Mouse (Mus musculus) midbrain, embryonic 15.5 days (tissue): ENCODE results near the gene Arhgef40. TPM values are rescaled to one million over a fixed set of nuclear protein-coding genes. Genes with fewer than 3 reads are reported as not detected.

Experiments used
- ATAC-seq: fragments of 200-750 bp; cut with Nextera tagmentation; replicated peaks from 2 replicates; pipeline ENCODE4 v1.8.0; 2017; ENCODE audit warnings: moderate TSS enrichment
- H3K27ac ChIP-seq: fragments of 300-500 bp; sonication (generic); 2 replicates; pipeline ENCODE4 v1.5.1; 2015; ENCODE audit warnings: mild to moderate bottlenecking, inconsistent platforms
- H3K27me3 ChIP-seq: fragments of 300-500 bp; sonication (generic); replicated peaks from 2 replicates; pipeline ENCODE4 v1.6.1; 2015; ENCODE audit warnings: inconsistent platforms
- H3K36me3 ChIP-seq: fragments of 300-500 bp; sonication (generic); replicated peaks from 2 replicates; pipeline ENCODE4 v1.6.1; 2015; ENCODE audit warnings: inconsistent platforms
- H3K4me1 ChIP-seq: fragments of 300-500 bp; sonication (generic); 2 replicates; pipeline ENCODE4 v1.6.1; 2015; ENCODE audit warnings: inconsistent platforms
- H3K4me2 ChIP-seq: fragments of 300-500 bp; sonication (generic); 2 replicates; pipeline ENCODE4 v1.6.1; 2015; ENCODE audit warnings: inconsistent platforms, mild to moderate bottlenecking, moderate library complexity
- H3K4me3 ChIP-seq: fragments of 300-500 bp; sonication (generic); 2 replicates; pipeline ENCODE4 v1.5.1; 2015; ENCODE audit warnings: mild to moderate bottlenecking, inconsistent platforms
- H3K9ac ChIP-seq: fragments of 300-500 bp; sonication (generic); 2 replicates; pipeline ENCODE4 v1.6.1; 2015; ENCODE audit warnings: mild to moderate bottlenecking, inconsistent platforms
- H3K9me3 ChIP-seq: fragments of 300-500 bp; sonication (generic); 2 replicates; pipeline ENCODE4 v1.6.1; 2016; ENCODE audit warnings: inconsistent platforms
- WGBS: fragments of 180-500 bp; shearing (Covaris S2); methylation state at CpG from one replicate; pipeline ENCODE4 v1.1.7; 2015; ENCODE audit warnings: mixed read lengths; 5-methylcytosine and 5-hydroxymethylcytosine counted together
- polyA plus RNA-seq: library from polyadenylated mRNA; unstranded; fragments of >200 nt; fragmentation: Nextera tagmentation; extraction: Ambion mirVana; gene quantifications from 2 replicates; pipeline ENCODE4 v1.2.1, GENCODE M21; 2015

Arhgef40 gene
- polyA plus RNA-seq, 1 experiment from 2014 or later = 90.9 TPM

DNA sequence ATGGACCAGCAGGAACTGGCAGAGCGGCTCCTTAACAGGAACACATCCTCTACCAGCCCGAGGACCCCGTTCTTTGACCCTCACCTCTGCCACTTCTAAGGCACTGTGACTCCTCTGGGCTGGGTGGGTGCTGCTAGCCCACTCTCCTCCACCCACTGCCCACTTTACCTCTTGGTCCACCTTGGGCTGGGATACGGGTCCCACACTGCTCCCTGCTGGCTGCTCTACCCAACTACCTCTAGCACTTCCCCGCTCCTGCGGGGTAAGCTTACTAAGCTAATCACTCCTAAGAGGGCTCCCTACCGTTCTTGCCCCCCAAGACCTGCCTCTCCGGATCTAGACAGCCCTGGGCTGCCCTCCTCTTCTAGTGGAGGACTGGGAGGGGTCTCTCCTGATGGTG lies 21.7 kb downstream of the Arhgef40 start:
- ATAC-seq = no peak
- no peak overlapping the region for H3K4me2 ChIP-seq
- no peak overlapping the region for H3K4me3 ChIP-seq
- no peaks in the 10 kb centered on the region for H3K27me3 ChIP-seq
- H3K27ac ChIP-seq = no peak overlapping the region
- WGBS = 60% methylated on average over 8 of the region's 8 CpGs
- peaks cover 23% of the 10 kb centered on the region; the same call in 1 of the 2 replicates for H3K36me3 ChIP-seq
- no peak overlapping the region for H3K9ac ChIP-seq
- no peaks in the 10 kb centered on the region for H3K9me3 ChIP-seq
- H3K4me1 ChIP-seq = peaks cover 72% of the 10 kb centered on the region

DNA sequence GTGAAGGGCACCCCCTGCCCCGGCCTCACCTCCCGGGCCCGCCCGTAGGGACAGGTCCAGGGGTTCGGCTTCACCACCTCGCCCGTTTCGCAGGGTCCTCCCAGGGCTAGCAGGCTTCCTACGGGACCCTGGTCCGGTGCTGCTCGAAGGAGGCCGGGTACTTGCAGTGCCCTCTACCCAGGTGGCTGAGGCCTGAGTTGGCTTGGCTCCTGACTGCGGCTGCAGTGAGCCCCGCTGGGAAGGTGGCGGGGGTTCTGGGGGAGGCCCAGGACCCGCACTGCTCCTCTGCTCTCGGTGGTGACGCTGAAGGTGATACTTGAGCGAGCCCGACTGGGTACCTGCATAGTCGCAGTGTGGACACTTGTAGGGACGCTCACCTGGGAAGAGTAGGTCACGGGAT lies 22.3 kb downstream of the Arhgef40 start:
- H3K4me1 ChIP-seq = peaks cover 78% of the 10 kb centered on the region
- no peak overlapping the region for H3K27ac ChIP-seq
- 95% methylated on average over 23 of the region's 23 CpGs for WGBS

DNA sequence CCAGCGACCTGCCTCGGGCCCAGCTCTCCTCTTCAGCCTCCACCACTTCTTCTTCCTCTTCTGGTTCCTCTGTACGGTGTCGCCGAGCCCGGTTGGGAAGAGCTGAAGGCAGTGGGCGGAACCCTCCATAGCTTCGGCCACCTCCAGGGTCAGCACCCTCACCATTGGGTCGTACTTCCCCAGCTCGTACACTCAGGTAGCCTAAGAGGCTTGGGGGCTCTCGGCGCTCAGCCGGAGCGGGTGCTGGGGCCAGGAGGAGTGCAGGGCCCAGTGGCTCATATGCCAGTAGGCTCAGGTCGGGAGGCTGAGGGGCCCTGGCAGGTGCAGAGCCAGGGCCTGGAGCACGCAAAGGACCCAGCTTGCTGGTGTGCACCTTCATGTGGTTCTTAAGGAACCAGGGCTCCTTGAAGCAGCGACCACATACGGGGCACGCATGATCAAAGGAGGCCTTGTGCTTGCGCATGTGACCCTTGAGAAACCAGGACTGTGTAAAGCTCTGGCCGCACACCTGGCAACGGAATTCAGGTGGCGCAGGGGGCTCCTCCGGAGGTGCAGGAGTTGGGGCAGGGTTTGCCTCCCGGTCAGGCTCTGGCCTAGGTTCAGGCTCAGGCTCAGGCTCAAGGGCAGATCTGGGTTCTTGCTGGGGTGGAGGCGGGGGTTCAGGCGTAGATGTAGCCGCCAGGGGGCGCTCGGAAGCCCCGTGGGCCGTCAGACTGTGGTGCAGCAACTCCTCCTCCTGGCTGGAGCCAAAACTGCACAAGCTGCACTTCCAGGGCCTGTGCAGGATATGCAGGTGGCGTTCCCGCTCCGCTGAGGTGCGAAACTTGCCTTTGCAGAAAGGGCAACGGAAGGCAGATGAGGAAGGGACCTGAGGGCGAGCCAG lies 24.0 kb downstream of the Arhgef40 start:
- Histone ChIP-seq H3K4me2 (peak overlapping the region; percentile 67), H3K36me3 (peaks cover 15% of the 10 kb centered on the region; the same call in 1 of the 2 replicates), H3K4me3 (peak overlapping the region; percentile 39), H3K4me1 (peaks cover 89% of the 10 kb centered on the region), H3K9me3 (no peaks in the 10 kb centered on the region), H3K27ac (peak overlapping the region; percentile 51), H3K9ac (peak overlapping the region; percentile 26; the same call in 1 of the 2 replicates), H3K27me3 (no peaks in the 10 kb centered on the region)
- 46% methylated on average over 38 of the region's 38 CpGs for WGBS
- ATAC-seq = peak; percentile 22

More for the DNA sequence above, 22.3 kb downstream of the Arhgef40 start:
- Histone ChIP-seq H3K4me2 (no peak overlapping the region), H3K36me3 (peaks cover 23% of the 10 kb centered on the region; the same call in 1 of the 2 replicates), H3K27me3 (no peaks in the 10 kb centered on the region), H3K9me3 (no peaks in the 10 kb centered on the region), H3K9ac (no peak overlapping the region), H3K4me3 (no peak overlapping the region)
- ATAC-seq = no peak

DNA sequence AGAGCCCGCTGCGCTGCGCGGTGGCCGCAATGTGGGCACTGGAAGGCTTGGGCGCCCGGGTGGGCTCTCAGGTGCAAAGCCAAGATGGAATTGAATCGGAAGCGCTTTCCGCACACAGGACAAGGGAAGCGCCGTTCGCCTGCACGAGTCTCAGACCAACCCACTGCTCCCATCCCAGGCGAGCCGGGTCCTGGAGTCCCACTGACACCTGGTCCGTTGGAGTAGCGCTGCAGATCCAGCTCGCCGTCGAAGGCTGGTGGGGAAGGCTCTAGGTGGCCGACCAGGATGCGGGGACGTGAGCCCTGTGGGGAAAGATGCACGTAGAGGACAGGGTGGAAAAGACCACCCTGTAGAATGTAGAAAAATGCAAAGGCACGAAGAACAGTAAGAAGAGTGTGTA lies 24.8 kb downstream of the Arhgef40 start:
- no peaks in the 10 kb centered on the region for H3K27me3 ChIP-seq
- H3K4me3 ChIP-seq = peak overlapping the region; percentile 39
- H3K36me3 ChIP-seq = peaks cover 15% of the 10 kb centered on the region; the same call in 1 of the 2 replicates
- WGBS = 14% methylated on average over 26 of the region's 26 CpGs
- no peak for ATAC-seq
- H3K27ac ChIP-seq = peak overlapping the region; percentile 51
- peak overlapping the region; percentile 26 for H3K9ac ChIP-seq
- no peaks in the 10 kb centered on the region for H3K9me3 ChIP-seq
- H3K4me1 ChIP-seq = peaks cover 84% of the 10 kb centered on the region
- peak overlapping the region; percentile 67 for H3K4me2 ChIP-seq

DNA sequence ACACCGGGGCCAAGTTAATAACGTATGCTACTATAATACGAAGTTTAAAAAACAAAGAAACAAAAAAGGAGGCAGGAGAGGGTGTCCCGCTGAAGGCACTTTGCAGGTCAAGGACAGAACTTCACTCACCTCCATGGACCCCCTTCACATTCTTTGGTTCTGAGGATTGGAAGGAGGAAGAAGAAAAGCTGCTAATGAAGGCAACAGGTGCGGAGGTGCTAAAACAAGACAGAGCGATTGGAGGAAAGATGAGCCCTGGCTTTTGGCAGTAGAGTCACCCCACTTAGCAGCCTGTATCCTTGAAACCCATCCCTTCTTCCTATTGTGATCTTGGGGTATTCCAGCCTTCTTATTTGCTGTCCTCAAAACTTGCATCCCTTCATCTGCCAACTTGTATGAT lies 25.3 kb downstream of the Arhgef40 start:
- H3K4me2 ChIP-seq = peak overlapping the region; percentile 67
- peaks cover 15% of the 10 kb centered on the region; the same call in 1 of the 2 replicates for H3K36me3 ChIP-seq
- H3K27ac ChIP-seq = peak overlapping the region; percentile 98
- no peaks in the 10 kb centered on the region for H3K27me3 ChIP-seq
- ATAC-seq = no peak
- peak overlapping the region; percentile 55 for H3K9ac ChIP-seq
- peaks cover 80% of the 10 kb centered on the region for H3K4me1 ChIP-seq
- H3K9me3 ChIP-seq = no peaks in the 10 kb centered on the region
- H3K4me3 ChIP-seq = peak overlapping the region; percentile 39
- WGBS = 18% methylated on average over 6 of the region's 6 CpGs

DNA sequence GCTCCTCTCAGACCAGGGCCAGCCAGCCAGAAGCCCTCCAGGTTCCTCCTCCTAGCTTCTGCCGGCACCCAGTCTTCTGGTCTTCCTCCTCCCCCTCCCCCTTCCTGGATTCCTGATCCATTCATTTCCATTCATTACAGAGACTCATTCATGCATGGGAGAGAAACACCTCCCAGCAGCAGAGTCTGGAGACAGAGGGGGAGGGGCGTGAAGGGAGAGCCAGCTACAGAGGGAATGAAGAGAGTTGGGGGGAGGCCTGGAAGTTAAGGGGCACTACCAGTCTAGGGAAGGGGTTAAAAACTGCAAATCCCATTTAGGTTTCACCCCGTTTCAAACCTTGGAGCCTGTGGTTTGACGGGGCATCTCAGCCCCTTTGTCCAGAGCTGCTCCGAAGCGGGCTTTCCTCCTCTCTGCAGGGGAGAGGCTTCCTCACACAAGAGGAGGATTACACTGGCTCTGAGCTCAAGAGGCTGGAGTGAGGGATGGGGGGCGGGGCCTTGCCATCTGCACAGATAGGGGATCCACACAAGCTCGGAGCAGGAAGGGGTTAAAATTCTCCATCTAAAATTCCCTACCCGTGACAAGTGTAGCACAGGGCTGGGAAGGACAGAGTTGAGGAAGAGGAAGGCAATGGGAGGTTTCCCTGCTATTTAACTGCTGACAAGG lies 26.1 kb downstream of the Arhgef40 start:
- Histone ChIP-seq H3K27me3 (no peaks in the 10 kb centered on the region), H3K27ac (peak overlapping the region; percentile 98), H3K9me3 (no peaks in the 10 kb centered on the region), H3K4me3 (peak overlapping the region; percentile 39), H3K4me2 (peak overlapping the region; percentile 67), H3K9ac (peak overlapping the region; percentile 55), H3K36me3 (peaks cover 15% of the 10 kb centered on the region; the same call in 1 of the 2 replicates), H3K4me1 (peaks cover 80% of the 10 kb centered on the region)
- WGBS = under 1% methylated on average over 9 of the region's 9 CpGs
- peak; percentile 76 for ATAC-seq

DNA sequence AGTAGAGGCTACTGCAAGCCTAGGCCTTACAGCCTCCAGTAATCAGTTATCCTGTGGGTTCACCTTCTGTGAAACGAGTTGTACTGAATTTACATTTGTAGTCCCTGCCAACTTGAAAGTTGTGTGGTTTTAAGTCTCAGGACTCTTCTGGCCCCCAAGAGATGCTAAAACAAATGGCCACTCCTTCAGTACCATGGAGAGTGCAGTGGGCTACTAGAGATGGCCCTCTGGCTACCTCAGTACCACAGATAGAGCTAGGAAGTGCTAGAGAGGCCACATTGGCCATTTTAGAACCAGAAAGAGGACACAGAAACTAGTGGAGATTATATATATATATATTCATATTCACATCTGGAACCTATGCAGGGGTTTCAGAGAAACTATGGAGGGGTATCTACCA lies 27.2 kb downstream of the Arhgef40 start:
- no peak for ATAC-seq
- peak overlapping the region; percentile 98 for H3K27ac ChIP-seq
- H3K4me3 ChIP-seq = no peak overlapping the region
- no peak overlapping the region for H3K9ac ChIP-seq
- peak overlapping the region; percentile 67 for H3K4me2 ChIP-seq
- H3K9me3 ChIP-seq = no peaks in the 10 kb centered on the region
- 20% methylated on average over 1 of the region's 1 CpGs for WGBS
- peaks cover 82% of the 10 kb centered on the region for H3K4me1 ChIP-seq
- H3K27me3 ChIP-seq = no peaks in the 10 kb centered on the region
- H3K36me3 ChIP-seq = peaks cover 5% of the 10 kb centered on the region; the same call in 1 of the 2 replicates

DNA sequence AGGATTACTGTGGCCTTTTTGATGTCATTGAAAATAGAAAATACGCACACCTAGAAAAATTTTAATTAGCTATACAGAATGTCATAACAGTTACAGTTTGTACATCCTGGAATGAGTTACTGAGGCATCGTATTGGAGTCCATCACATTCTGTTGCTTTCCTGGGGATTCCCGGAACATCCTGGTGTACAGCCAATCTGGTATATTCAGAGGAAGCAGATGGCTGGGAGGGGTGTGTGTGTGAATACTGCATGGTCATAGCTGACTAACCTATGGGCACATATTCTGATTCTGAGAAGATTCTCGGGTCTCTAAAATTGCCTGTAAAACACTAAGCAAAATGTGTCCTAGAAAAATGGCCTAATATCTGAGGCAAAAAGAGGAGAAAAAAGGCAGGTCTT lies 27.6 kb downstream of the Arhgef40 start:
- H3K4me3 ChIP-seq = 0 out of 2 replicates have a peak overlapping the region, but pooled peaks have one; percentile 64
- no peak overlapping the region for H3K9ac ChIP-seq
- H3K36me3 ChIP-seq = 0 out of 2 replicates have a peak, but pooled peaks cover 2% of the 10 kb centered on the region
- peak overlapping the region; percentile 67 for H3K4me2 ChIP-seq
- H3K4me1 ChIP-seq = peaks cover 82% of the 10 kb centered on the region
- H3K9me3 ChIP-seq = no peaks in the 10 kb centered on the region
- no peaks in the 10 kb centered on the region for H3K27me3 ChIP-seq
- WGBS = 39% methylated on average over 4 of the region's 4 CpGs
- no peak for ATAC-seq
- H3K27ac ChIP-seq = peak overlapping the region; percentile 98

DNA sequence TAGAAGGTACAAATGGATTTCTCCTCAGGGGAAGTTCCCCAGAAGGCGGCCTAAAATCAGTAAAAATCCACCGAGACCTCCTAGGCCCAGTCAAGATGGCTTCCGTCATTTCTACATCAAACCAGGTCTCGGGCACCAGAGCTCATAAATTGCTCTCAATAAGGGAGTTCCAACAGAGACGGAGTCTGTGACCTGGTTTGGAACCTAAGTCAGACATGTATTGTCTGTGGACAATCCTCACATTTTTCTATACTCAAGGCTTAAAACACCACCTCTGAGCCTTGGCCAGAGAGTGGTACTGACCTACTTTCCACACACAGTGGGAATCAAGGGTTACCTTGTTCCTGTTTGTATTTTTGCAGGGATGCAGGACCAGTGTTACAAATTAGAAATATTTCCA lies 28.0 kb downstream of the Arhgef40 start:
- ATAC-seq = no peak
- WGBS = 18% methylated on average over 5 of the region's 5 CpGs

DNA sequence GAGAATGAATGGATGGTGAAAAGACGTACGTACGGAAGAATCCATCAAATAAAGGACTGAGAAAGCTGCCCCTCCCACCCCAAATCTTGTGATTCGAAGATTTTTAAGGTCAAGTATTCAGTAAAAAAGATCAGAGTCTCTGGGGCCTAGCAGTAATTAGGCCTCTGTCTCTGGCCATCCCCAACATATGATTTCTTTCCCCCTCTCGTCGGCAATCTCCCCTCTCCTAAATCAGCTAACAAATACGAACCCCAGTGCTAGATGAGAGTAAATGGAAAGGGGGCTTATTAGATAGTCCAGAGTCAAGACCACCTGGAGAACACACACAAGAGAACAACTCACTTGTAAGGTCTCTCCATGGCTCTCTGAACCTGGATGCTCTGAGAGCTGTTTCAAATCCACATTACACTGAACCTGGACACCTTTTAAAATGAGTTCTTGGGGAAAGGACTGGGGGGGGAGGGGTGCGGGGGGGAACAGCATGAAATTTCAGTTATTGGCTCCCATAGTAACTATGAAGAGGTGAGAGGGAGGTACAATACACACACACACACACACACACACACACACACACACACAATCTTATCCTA lies 28.6 kb downstream of the Arhgef40 start:
- no peak for ATAC-seq
- peaks cover 76% of the 10 kb centered on the region for H3K4me1 ChIP-seq
- peak overlapping the region; percentile 98 for H3K27ac ChIP-seq
- H3K4me3 ChIP-seq = peak overlapping the region; percentile 64
- no peaks in the 10 kb centered on the region for H3K27me3 ChIP-seq
- no peaks in the 10 kb centered on the region for H3K9me3 ChIP-seq
- H3K36me3 ChIP-seq = no peaks in the 10 kb centered on the region
- WGBS = 8% methylated on average over 8 of the region's 8 CpGs
- H3K4me2 ChIP-seq = peak overlapping the region; percentile 67
- H3K9ac ChIP-seq = peak overlapping the region; percentile 75; the same call in 1 of the 2 replicates

More for the DNA sequence above, 28.0 kb downstream of the Arhgef40 start:
- H3K9ac ChIP-seq = peak overlapping the region; percentile 9; the same call in 1 of the 2 replicates
- H3K4me1 ChIP-seq = peaks cover 78% of the 10 kb centered on the region
- H3K27me3 ChIP-seq = no peaks in the 10 kb centered on the region
- H3K27ac ChIP-seq = peak overlapping the region; percentile 98
- peak overlapping the region; percentile 64 for H3K4me3 ChIP-seq
- H3K36me3 ChIP-seq = no peaks in the 10 kb centered on the region
- peak overlapping the region; percentile 67 for H3K4me2 ChIP-seq
- H3K9me3 ChIP-seq = no peaks in the 10 kb centered on the region

DNA sequence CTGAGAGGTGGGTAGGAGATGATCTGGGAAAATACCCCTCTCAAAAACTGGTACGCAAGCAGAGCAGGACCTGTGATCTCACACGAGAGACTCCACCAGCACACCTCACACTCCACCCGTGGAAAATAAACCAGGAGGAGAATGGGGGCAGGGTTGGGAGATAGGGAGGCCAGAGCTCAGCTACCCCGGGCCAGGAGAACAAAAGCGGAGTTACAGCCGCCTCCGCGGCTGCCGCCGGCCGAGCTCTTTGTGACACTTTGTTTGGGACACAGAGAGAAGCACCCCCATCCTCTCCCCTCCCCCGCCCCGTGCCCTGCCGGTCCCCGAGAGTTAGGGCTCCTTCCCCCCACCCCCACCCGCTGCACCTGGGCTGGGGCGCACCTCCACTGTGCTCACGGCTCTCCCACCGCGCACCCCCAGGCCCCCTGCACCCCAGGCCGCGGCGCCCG lies 29.3 kb downstream of the Arhgef40 start:
- Histone ChIP-seq H3K9me3 (no peaks in the 10 kb centered on the region), H3K36me3 (no peaks in the 10 kb centered on the region), H3K27ac (peak overlapping the region; percentile 98), H3K27me3 (no peaks in the 10 kb centered on the region), H3K9ac (peak overlapping the region; percentile 75), H3K4me3 (peak overlapping the region; percentile 64), H3K4me1 (peaks cover 76% of the 10 kb centered on the region), H3K4me2 (peak overlapping the region; percentile 67)
- ATAC-seq = peak; percentile 7; the same call in 1 of the 2 replicates
- WGBS = 4% methylated on average over 21 of the region's 24 CpGs
